ENCODE assay signal across 12 mouse cellular contexts in genomic region chr11:106974440-106974839, GRCm38 (mm10). TPM values are rescaled to one million over a fixed set of nuclear protein-coding genes. Genes with fewer than 3 reads are reported as not detected.
DNase-seq lines count a peak whose midpoint lies in the region; ATAC-seq and TF ChIP-seq lines count a peak whose summit lies in the region.
"Had no signal": no experiment of that assay in that cellular context is flagged by ENCODE, and none has a peak within 500 bp of the region (broad histone marks: within the 10 kb centered on the region; RNA-seq: fewer than 3 reads in every experiment).

No protein-coding gene starts in this region.

- peak; percentile 23 for DNase-seq in thymus, postnatal 25 days
- no peak for DNase-seq in thymus, postnatal 10 days (ENCODE audit: low spot score in 2 of 2)
- peak; percentile 34 for DNase-seq in NIH3T3 (ENCODE audit: low read depth)
- DNase-seq in adrenal gland, postnatal 14 days: no peak
- DNase-seq: cerebellum, adult 18-20 months; kidney, postnatal 4 days; thymus, postnatal 14 days had no signal

- no peaks in the 10 kb centered on the region for H3K27me3 ChIP-seq in intestine, postnatal 0 days (replicated peaks; ENCODE audit: control insufficient read depth, insufficient read depth, low read length)
- no peaks in the 10 kb centered on the region for H3K27me3 ChIP-seq in intestine, embryonic 16.5 days (replicated peaks; ENCODE audit: control insufficient read depth, insufficient read depth, low read length)
- H3K27me3 ChIP-seq: hindbrain, embryonic 15.5 days had no signal

- H3K27ac ChIP-seq in intestine, postnatal 0 days (ENCODE audit: low read depth, low read length): no peak overlapping the region
- H3K27ac ChIP-seq in intestine, embryonic 16.5 days (ENCODE audit: low read length): no peak overlapping the region
- H3K27ac ChIP-seq: hindbrain, embryonic 15.5 days had no signal

- no peak overlapping the region for H3K4me3 ChIP-seq in intestine, postnatal 0 days (ENCODE audit: low read depth, low read length)
- H3K4me3 ChIP-seq in intestine, embryonic 16.5 days (ENCODE audit: low read length): no peak overlapping the region
- H3K4me3 ChIP-seq: hindbrain, embryonic 15.5 days; myocyte had no signal

- H3K4me1 ChIP-seq in intestine, postnatal 0 days (replicated peaks; ENCODE audit: control insufficient read depth, insufficient read depth, low read length): no peaks in the 10 kb centered on the region
- 0 out of 2 replicates have a peak, but pooled peaks cover 3% of the 10 kb centered on the region for H3K4me1 ChIP-seq in intestine, embryonic 16.5 days (ENCODE audit: control insufficient read depth, insufficient read depth, low read length)
- H3K4me1 ChIP-seq: hindbrain, embryonic 15.5 days had no signal

- WGBS in intestine, postnatal 0 days: 80% methylated on average over 2 of the region's 2 CpGs
- 86% methylated on average over 2 of the region's 2 CpGs for WGBS in intestine, embryonic 16.5 days

- TF ChIP-seq CTCF in intestine, postnatal 0 days (IDR thresholded peaks at IDR 0.05; ENCODE audit: low read depth): peak; percentile 64

- no peak overlapping the region for H3K9ac ChIP-seq in intestine, postnatal 0 days (ENCODE audit: low read depth, low read length)
- no peak overlapping the region for H3K9ac ChIP-seq in intestine, embryonic 16.5 days (ENCODE audit: low read depth, low read length)
- H3K9ac ChIP-seq: hindbrain, embryonic 15.5 days had no signal

- H3K4me2 ChIP-seq in intestine, postnatal 0 days (replicated peaks; ENCODE audit: low read depth): no peak overlapping the region
- H3K4me2 ChIP-seq in intestine, embryonic 16.5 days (ENCODE audit: low read depth, low read length): no peak overlapping the region
- H3K4me2 ChIP-seq: hindbrain, embryonic 15.5 days had no signal

- no peaks in the 10 kb centered on the region for H3K36me3 ChIP-seq in intestine, postnatal 0 days (ENCODE audit: control insufficient read depth, insufficient read depth)
- H3K36me3 ChIP-seq in intestine, embryonic 16.5 days (ENCODE audit: control insufficient read depth, insufficient read depth, low read length): no peaks in the 10 kb centered on the region
- H3K36me3 ChIP-seq: hindbrain, embryonic 15.5 days had no signal

- no peaks in the 10 kb centered on the region for H3K9me3 ChIP-seq in intestine, postnatal 0 days (ENCODE audit: control insufficient read depth)
- no peaks in the 10 kb centered on the region for H3K9me3 ChIP-seq in intestine, embryonic 16.5 days (ENCODE audit: control insufficient read depth, low read length)
- H3K9me3 ChIP-seq: hindbrain, embryonic 15.5 days had no signal

- no peak for ATAC-seq in intestine, postnatal 0 days
- ATAC-seq in intestine, embryonic 16.5 days: no peak
- ATAC-seq in erythroblast, adult 5-6 weeks (replicated peaks; ENCODE audit: low FRiP score, poor library complexity, severe bottlenecking): no peak

RNA-seq across cellular contexts. Expression of gene Kpna2, which starts 24.9 kb away (rescaled TPM):
- 80.6 and 100 TPM in 2 replicates for polyA plus RNA-seq in intestine, postnatal 0 days (2015; fragmentation: Nextera tagmentation; extraction: Ambion mirVana)
- polyA plus RNA-seq in intestine, embryonic 16.5 days (2015; fragmentation: Nextera tagmentation; extraction: Ambion mirVana): 318 and 375 TPM in 2 replicates
- total RNA-seq in adrenal gland, postnatal 14 days (2021): 42.6 and 55.8 TPM in 2 replicates
- total RNA-seq in erythroblast, adult 5-6 weeks (2015; ENCODE audit: low replicate concordance): 125 and 127 TPM in 2 replicates
- total RNA-seq in erythroblast, adult 5-6 weeks (2017; ENCODE audit: low replicate concordance): 63.3 and 88.5 TPM in 2 replicates

RNA-seq across cellular contexts. Expression of gene 1810010H24Rik, which starts 51.0 kb away (rescaled TPM):
- 9.6 and 9.9 TPM in 2 replicates for polyA plus RNA-seq in intestine, postnatal 0 days (2015; fragmentation: Nextera tagmentation; extraction: Ambion mirVana)
- polyA plus RNA-seq in intestine, embryonic 16.5 days (2015; fragmentation: Nextera tagmentation; extraction: Ambion mirVana): 1.9 and 2.5 TPM in 2 replicates
- 1.7 and 2.1 TPM in 2 replicates for total RNA-seq in adrenal gland, postnatal 14 days (2021)
- 1.3 TPM in 1 of 2 replicates, not detected in the other for total RNA-seq in erythroblast, adult 5-6 weeks (2015; ENCODE audit: low replicate concordance)
- not detected in 2 replicates for total RNA-seq in erythroblast, adult 5-6 weeks (2017; ENCODE audit: low replicate concordance)

RNA-seq across cellular contexts. Expression of gene Smurf2, which starts 53.9 kb away (rescaled TPM):
- 8.0 and 8.9 TPM in 2 replicates for polyA plus RNA-seq in intestine, postnatal 0 days (2015; fragmentation: Nextera tagmentation; extraction: Ambion mirVana)
- 8.7 and 9.4 TPM in 2 replicates for polyA plus RNA-seq in intestine, embryonic 16.5 days (2015; fragmentation: Nextera tagmentation; extraction: Ambion mirVana)
- total RNA-seq in adrenal gland, postnatal 14 days (2021): 37.5 and 39.8 TPM in 2 replicates
- total RNA-seq in erythroblast, adult 5-6 weeks (2015; ENCODE audit: low replicate concordance): 4.4 and 6.9 TPM in 2 replicates
- 7.7 and 8.5 TPM in 2 replicates for total RNA-seq in erythroblast, adult 5-6 weeks (2017; ENCODE audit: low replicate concordance)

Comparison
In these comparisons a context has a peak if more than half of its experiments do, and no peak if none do; other contexts are left out.
1. DNase-seq: peak in thymus, postnatal 25 days (single experiment) and NIH3T3 (single experiment); none in thymus, postnatal 10 days (0 of 2) and adrenal gland, postnatal 14 days (single experiment).